Mouse (Mus musculus): ENCODE measurements around the gene Fcrl5. TPM values are rescaled to one million over a fixed set of nuclear protein-coding genes. Genes with fewer than 3 reads are reported as not detected.

Fcrl5 gene
- polyA plus RNA-seq, 1 experiment = not detected

DNA sequence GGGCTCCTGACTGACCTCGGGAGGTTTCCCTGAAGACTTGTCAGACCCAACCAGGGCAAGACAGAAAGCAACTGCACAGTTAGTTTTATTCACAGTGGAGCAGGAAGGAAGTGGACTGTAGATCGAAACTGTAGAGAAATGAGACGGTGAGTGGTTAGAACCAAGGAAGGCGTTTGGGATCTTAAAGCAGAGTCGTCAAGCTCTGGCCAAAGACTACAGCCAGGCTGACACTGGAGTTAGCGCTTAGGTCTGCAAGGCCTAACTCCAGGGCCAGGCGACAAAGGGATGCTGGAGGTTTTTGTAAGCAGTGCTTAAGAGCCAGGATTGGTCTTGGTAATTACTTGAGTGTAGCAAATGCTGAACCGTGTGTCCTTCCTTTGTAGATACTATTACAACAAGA lies 93.3 kb downstream of the Fcrl5 start:
- Histone ChIP-seq H3K4me3 (replicated peaks; ENCODE audit: control insufficient read depth, low read depth, low read length) (no peak overlapping the region), H3K27ac (ENCODE audit: control insufficient read depth, insufficient read depth, low read depth, low read length, poor library complexity) (no peak overlapping the region), H3K4me1 (ENCODE audit: control insufficient read depth, insufficient read depth, low read length) (no peaks in the 10 kb centered on the region; the same call in 1 of the 2 replicates)
- TF ChIP-seq POLR2A (IDR thresholded peaks at IDR 0.05; ENCODE audit: borderline replicate concordance, control insufficient read depth, low read depth, low read length) (no peak), CTCF (IDR thresholded peaks at IDR 0.05; ENCODE audit: control insufficient read depth, insufficient read depth, low read length) (no peak)
- 45% methylated on average over 8 of the region's 8 CpGs for WGBS

DNA sequence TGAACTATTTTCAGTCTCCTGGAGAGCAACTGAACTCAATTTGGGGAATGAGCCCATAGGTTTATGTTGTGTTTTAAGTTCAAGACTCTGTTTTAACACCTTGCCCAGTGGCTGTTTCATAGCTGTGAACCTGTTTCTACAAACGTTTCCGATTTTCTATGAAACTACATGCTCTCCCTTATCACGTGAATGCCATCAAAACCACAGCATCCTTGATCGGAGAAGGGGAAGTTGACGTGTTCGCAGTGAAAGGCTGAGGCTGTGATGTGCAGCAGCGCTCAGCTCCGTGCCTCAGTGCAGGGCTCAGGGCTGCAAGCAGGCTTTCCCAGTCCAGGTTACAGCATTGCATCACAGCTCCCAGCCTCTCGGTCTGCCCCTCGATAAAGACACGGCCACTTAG lies 94.0 kb downstream of the Fcrl5 start:
- TF ChIP-seq POLR2A (IDR thresholded peaks at IDR 0.05; ENCODE audit: borderline replicate concordance, control insufficient read depth, low read depth, low read length) (no peak), CTCF (IDR thresholded peaks at IDR 0.05; ENCODE audit: control insufficient read depth, insufficient read depth, low read length) (no peak)
- no peak overlapping the region for H3K27ac ChIP-seq (ENCODE audit: control insufficient read depth, insufficient read depth, low read depth, low read length, poor library complexity)
- 5% methylated on average over 11 of the region's 11 CpGs for WGBS
- H3K4me1 ChIP-seq (ENCODE audit: control insufficient read depth, insufficient read depth, low read length) = no peaks in the 10 kb centered on the region; the same call in 1 of the 2 replicates
- no peak overlapping the region for H3K4me3 ChIP-seq (replicated peaks; ENCODE audit: control insufficient read depth, low read depth, low read length)

DNA sequence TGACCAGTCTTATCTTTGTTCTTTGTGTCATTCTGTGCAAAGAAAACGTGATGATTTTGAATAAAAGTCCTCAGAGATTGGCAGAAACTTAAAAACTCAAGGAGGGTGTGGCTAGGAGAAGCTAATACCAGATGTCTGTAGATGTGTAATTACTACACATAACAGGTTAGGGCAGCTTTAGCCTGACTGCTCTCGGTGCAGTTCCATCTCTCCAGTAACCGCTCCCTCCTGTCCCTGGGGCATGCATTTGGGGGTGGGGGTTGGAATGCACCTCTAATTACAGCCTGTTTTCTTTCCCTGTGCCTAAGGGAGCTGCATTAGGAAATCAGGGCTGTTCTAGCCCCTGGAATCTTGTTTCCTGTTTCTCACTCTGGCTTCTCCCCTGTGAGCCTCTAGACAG lies 94.7 kb downstream of the Fcrl5 start:
- 70% methylated on average over 3 of the region's 3 CpGs for WGBS
- H3K27ac ChIP-seq (ENCODE audit: control insufficient read depth, insufficient read depth, low read depth, low read length, poor library complexity) = no peak overlapping the region
- no peak overlapping the region for H3K4me3 ChIP-seq (replicated peaks; ENCODE audit: control insufficient read depth, low read depth, low read length)
- H3K4me1 ChIP-seq (ENCODE audit: control insufficient read depth, insufficient read depth, low read length) = no peaks in the 10 kb centered on the region; the same call in 1 of the 2 replicates
- TF ChIP-seq CTCF (IDR thresholded peaks at IDR 0.05; ENCODE audit: control insufficient read depth, insufficient read depth, low read length) = no peak

DNA sequence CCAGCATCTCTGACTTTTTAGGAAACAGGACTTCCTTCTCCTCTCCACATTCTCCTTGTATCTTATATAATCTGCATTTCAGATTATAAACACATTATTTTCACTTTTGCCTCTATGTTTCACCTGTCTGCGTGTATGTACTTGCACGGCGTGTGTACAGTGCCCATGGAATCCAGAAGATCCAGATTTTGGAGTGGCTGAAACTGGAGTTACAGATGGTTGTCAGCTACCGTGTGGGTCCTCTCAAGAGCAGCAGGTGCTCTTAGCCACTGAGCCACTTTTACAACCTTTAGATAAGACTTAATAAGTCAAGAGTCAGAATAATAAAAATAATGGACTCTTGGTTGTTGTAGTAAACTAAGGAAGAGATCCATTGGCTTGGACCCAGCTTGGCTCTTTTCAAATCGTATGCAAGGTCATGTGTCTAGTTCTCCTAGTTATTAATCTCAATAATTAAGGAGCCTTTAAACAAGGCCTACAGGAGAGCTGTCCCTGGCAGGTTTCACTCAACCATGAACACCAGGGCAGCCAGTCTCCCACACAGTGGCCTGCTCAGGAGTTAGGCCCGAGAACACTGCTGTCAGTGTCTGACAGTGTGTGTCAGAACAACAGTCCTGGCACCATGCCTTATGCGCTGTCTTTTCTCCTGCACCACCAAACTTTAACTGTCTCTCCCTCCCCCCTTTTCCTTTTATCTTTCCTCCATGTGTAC lies 98.2 kb downstream of the Fcrl5 start:
- Histone ChIP-seq H3K4me1 (ENCODE audit: control insufficient read depth, insufficient read depth, low read length) (no peaks in the 10 kb centered on the region; the same call in 1 of the 2 replicates), H3K27ac (ENCODE audit: control insufficient read depth, insufficient read depth, low read depth, low read length, poor library complexity) (no peak overlapping the region), H3K4me3 (replicated peaks; ENCODE audit: control insufficient read depth, low read depth, low read length) (no peak overlapping the region)
- no peak for TF ChIP-seq POLR2A (IDR thresholded peaks at IDR 0.05; ENCODE audit: borderline replicate concordance, control insufficient read depth, low read depth, low read length)
- no peak for TF ChIP-seq CTCF (IDR thresholded peaks at IDR 0.05; ENCODE audit: control insufficient read depth, insufficient read depth, low read length)
- 87% methylated on average over 7 of the region's 7 CpGs for WGBS

DNA sequence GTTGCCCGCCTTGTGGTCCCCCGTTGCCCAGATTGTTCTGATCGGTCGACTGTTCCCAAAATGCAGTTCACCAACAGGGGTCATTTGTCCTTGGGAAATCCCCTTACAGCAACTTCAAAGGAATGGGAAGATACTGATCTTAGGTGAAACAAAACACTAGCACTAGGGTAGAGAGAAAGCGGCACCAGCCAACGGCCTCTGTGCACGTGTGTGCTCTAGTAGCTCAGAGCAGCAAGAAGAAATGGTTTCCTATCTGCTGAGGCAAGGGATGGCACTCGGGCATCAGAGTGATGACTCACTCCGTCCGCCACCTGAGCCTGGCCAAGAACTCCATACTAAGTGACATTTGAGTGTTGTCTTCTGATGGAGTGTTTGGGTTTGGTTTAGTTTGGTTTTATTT lies 102.5 kb downstream of the Fcrl5 start:
- TF ChIP-seq CTCF (IDR thresholded peaks at IDR 0.05; ENCODE audit: control insufficient read depth, insufficient read depth, low read length) (no peak), POLR2A (IDR thresholded peaks at IDR 0.05; ENCODE audit: borderline replicate concordance, control insufficient read depth, low read depth, low read length) (no peak)
- WGBS = 81% methylated on average over 10 of the region's 10 CpGs
- Histone ChIP-seq H3K4me3 (replicated peaks; ENCODE audit: control insufficient read depth, low read depth, low read length) (no peak overlapping the region), H3K4me1 (ENCODE audit: control insufficient read depth, insufficient read depth, low read length) (no peaks in the 10 kb centered on the region), H3K27ac (ENCODE audit: control insufficient read depth, insufficient read depth, low read depth, low read length, poor library complexity) (no peak overlapping the region)

DNA sequence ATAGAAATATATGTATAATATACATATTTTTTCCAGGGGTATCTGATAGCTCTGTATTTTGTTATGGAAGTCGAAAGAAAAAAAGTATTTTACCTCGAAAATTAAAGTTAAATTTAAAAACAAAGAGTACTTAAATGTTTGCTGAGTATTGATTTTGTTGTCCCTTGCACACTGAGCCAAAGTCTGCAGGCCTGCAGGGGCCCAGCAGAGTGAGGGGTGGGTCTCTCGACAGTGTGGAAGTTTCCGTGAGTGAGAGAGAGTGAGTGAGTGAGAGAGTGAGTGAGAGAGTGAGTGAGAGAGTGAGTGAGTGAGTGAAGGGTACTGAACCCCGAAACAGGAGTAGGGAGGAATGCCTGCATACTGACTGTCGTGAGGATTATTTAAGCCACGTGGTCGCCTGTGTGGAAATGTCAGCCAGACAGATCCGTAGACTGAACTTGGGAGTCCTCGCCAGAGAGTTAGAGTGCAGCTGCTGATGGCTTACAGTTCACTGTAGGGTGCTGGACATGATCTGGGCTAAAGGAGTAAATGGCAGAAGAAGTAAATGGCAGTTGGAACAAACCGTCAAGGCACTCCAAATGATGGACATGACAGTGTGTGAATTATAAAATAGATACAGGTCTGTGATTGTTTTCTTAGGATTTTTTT lies 104.6 kb downstream of the Fcrl5 start:
- Histone ChIP-seq H3K4me3 (replicated peaks; ENCODE audit: control insufficient read depth, low read depth, low read length) (no peak overlapping the region), H3K27ac (ENCODE audit: control insufficient read depth, insufficient read depth, low read depth, low read length, poor library complexity) (no peak overlapping the region), H3K4me1 (ENCODE audit: control insufficient read depth, insufficient read depth, low read length) (no peaks in the 10 kb centered on the region)
- WGBS = 82% methylated on average over 11 of the region's 11 CpGs
- no peak for TF ChIP-seq POLR2A (IDR thresholded peaks at IDR 0.05; ENCODE audit: borderline replicate concordance, control insufficient read depth, low read depth, low read length)
- no peak for TF ChIP-seq CTCF (IDR thresholded peaks at IDR 0.05; ENCODE audit: control insufficient read depth, insufficient read depth, low read length)

DNA sequence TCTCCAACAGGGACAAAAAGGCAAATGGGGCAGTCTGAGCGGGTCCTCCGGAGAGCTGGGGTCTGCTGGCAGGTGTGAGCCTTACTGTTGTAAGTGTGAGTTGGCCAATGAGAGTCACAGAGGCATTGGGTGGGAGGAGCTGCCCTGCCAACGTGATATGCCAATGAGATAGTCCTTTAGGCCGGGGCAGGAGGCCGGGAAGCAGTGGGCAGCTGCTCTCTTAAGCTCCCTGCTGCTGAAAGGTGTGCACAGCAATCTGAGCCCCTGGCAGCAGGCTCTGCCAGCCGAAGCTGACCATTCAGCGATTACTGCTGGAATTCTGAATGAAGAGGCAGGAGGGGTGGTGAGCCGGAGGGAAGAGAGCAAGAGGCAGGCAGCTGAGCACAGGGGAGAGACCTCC lies 105.1 kb downstream of the Fcrl5 start:
- TF ChIP-seq CTCF (IDR thresholded peaks at IDR 0.05; ENCODE audit: control insufficient read depth, insufficient read depth, low read length) (no peak), POLR2A (IDR thresholded peaks at IDR 0.05; ENCODE audit: borderline replicate concordance, control insufficient read depth, low read depth, low read length) (no peak)
- no peak overlapping the region for H3K4me3 ChIP-seq (replicated peaks; ENCODE audit: control insufficient read depth, low read depth, low read length)
- H3K27ac ChIP-seq (ENCODE audit: control insufficient read depth, insufficient read depth, low read depth, low read length, poor library complexity) = no peak overlapping the region
- no peaks in the 10 kb centered on the region for H3K4me1 ChIP-seq (ENCODE audit: control insufficient read depth, insufficient read depth, low read length)
- WGBS = 81% methylated on average over 8 of the region's 8 CpGs

DNA sequence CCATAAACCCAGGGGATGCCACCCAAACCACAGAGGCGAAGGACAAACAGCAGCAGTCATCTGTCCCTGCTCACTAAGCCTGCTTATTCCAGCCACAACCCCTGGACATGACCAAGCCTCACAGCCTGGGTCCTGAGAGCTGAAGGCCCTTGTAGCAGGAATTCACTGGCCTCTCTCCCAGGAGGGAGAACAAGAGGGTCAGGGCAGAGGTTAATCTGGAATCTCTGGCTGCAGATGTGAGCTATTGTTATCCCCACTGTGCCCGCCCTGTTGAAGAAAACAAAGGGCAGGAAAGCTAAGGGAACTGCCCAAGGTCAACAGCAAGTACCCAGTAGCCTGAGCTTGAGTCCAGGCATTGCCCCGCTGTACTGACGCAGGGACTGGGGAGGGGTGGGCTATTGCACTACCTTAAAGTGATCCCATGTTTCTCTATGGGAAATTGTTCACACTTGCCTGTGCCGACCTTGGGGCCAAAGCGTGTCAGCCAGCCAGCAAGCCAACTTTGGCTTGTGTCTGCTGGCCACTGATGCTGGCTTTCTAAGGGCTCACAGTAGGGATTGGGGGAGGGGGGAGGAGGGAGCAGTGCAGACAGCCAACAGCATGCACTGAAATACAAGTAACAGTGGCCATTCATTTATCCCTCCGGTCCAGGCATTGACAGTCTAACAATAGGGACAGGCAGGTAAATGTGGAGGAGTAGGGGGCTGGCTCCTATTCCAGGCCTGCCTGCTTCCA lies 107.1 kb downstream of the Fcrl5 start:
- TF ChIP-seq POLR2A (IDR thresholded peaks at IDR 0.05; ENCODE audit: borderline replicate concordance, control insufficient read depth, low read depth, low read length) (no peak), CTCF (IDR thresholded peaks at IDR 0.05; ENCODE audit: control insufficient read depth, insufficient read depth, low read length) (no peak)
- WGBS = 84% methylated on average over 7 of the region's 7 CpGs
- Histone ChIP-seq H3K27ac (ENCODE audit: control insufficient read depth, insufficient read depth, low read depth, low read length, poor library complexity) (no peak overlapping the region), H3K4me3 (replicated peaks; ENCODE audit: control insufficient read depth, low read depth, low read length) (no peak overlapping the region), H3K4me1 (ENCODE audit: control insufficient read depth, insufficient read depth, low read length) (no peaks in the 10 kb centered on the region)

Data from bone marrow, adult 2 months (tissue).